Mouse (Mus musculus): ENCODE results near the gene Rab42. TPM values are rescaled to one million over a fixed set of nuclear protein-coding genes. Genes with fewer than 3 reads are reported as not detected.
"Not testable (repeated sequence)": the region's sequence is repeated elsewhere in the genome, so short reads cannot be mapped to it uniquely, and the experiment has no call there.

The Rab42 gene
- polyA plus RNA-seq, 1 experiment from 2014 or later: 0.39 TPM

DNA sequence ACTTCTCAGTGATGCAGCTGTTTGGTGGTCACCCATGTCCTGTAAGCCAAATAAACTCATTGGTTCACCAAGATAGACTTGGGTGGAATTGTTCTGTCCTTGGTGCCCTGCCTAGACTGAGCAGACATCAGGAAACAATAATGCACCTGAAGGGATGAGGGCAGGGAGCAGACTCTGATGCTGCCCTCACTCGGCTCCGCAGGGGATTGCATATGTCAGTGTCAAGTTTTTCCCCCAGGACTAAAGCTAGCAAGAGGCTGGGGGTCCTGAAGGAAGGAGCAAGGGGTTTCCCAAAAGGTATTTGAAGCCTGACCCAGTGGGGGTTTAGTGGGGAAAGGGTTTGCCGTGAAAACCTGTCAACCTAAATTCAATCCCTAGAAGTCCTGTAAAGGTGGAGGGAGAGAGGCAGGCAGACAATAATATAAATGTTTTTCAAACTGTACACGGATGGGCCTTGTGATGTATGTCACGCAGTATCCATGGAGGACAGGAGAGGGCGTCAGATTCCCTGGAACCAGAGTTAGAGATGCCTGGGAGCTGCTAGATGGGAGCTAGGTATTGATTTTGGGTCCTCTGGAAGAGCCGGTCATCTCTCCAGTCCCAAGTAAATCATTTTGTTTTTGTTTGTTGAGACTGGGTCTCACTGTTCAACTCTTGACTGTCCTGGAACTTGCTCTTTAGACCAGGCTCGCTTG is 7.3 kb downstream of the Rab42 start:
- no peak for DNase-seq (ENCODE audit: low spot score)
- Histone ChIP-seq H3K9ac (ENCODE audit: low read depth, low read length) (no peak overlapping the region), H3K9me3 (ENCODE audit: control insufficient read depth, low read length) (no peaks in the 10 kb centered on the region), H3K36me3 (ENCODE audit: control insufficient read depth, insufficient read depth, low read length) (0 out of 2 replicates have a peak, but pooled peaks cover 4% of the 10 kb centered on the region), H3K4me3 (ENCODE audit: low read depth, low read length) (no peak overlapping the region), H3K27ac (ENCODE audit: low read depth, low read length) (no peak overlapping the region), H3K4me2 (replicated peaks; ENCODE audit: low read depth, low read length) (no peak overlapping the region), H3K4me1 (replicated peaks; ENCODE audit: control insufficient read depth, insufficient read depth, low read length) (no peaks in the 10 kb centered on the region), H3K27me3 (ENCODE audit: control insufficient read depth, insufficient read depth, low read length) (no peaks in the 10 kb centered on the region)
- WGBS: 45% methylated on average over 8 of the region's 8 CpGs
- ATAC-seq (ENCODE audit: low FRiP score): no peak

DNA sequence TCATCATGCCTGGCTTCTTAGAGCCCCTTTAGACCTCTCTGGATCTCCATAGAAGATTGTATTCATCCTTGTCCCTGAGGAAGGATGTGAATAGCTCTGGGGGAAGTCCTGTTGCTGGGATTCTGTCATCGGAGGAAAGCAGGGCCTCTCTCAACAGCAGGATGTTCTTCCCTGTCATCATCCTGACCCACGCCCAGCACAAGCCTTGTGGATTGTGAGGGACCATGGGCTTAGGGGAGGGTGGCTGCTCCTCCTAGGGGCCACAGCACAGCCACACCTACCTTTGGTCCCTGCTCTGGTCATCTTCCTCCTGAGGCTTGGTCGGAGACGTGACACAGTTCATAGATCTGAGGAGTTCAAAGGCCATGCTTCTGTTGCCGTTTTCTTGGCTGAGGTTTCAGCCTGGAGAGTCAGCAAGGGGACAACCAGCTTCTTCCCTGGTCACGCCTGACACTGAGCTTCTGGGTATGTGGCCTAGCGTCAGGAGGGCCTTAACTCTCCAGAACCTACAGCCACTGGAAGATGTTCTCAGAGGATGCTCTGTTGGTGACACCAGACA is 9.4 kb downstream of the Rab42 start:
- H3K36me3 ChIP-seq (ENCODE audit: control insufficient read depth, insufficient read depth, low read length): 0 out of 2 replicates have a peak, but pooled peaks cover 4% of the 10 kb centered on the region
- no peaks in the 10 kb centered on the region for H3K4me1 ChIP-seq (replicated peaks; ENCODE audit: control insufficient read depth, insufficient read depth, low read length)
- no peak overlapping the region for H3K4me3 ChIP-seq (ENCODE audit: low read depth, low read length)
- ATAC-seq (ENCODE audit: low FRiP score) (no peak), DNase-seq (ENCODE audit: low spot score) (no peak)
- no peak overlapping the region for H3K27ac ChIP-seq (ENCODE audit: low read depth, low read length)
- H3K27me3 ChIP-seq (ENCODE audit: control insufficient read depth, insufficient read depth, low read length): no peaks in the 10 kb centered on the region
- H3K4me2 ChIP-seq (replicated peaks; ENCODE audit: low read depth, low read length): no peak overlapping the region
- H3K9me3 ChIP-seq (ENCODE audit: control insufficient read depth, low read length): no peaks in the 10 kb centered on the region
- WGBS: 91% methylated on average over 7 of the region's 7 CpGs
- no peak overlapping the region for H3K9ac ChIP-seq (ENCODE audit: low read depth, low read length)

DNA sequence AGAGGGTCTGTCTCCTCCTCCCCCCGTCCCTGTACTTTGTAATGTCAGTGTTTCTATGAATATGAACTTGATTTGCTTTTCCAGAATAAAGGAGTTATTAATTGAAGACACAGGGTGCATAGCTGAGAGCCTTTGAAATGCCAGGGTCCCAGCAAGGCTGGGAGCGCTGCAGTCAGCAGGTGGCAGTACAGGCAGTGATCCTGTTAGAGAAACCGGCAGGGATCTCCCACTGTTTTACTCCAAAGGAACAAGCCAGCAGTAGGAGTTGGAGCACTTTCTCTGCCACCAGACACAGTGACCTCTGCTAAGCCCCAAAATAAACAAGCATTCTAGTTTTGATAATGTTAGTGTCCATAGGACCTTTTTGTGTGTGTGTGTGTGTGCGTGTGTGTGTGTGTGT is 10.2 kb downstream of the Rab42 start:
- H3K4me2 ChIP-seq (replicated peaks; ENCODE audit: low read depth, low read length): no peak overlapping the region
- H3K9me3 ChIP-seq (ENCODE audit: control insufficient read depth, low read length): no peaks in the 10 kb centered on the region
- H3K9ac ChIP-seq (ENCODE audit: low read depth, low read length): no peak overlapping the region
- H3K36me3 ChIP-seq (ENCODE audit: control insufficient read depth, insufficient read depth, low read length): 0 out of 2 replicates have a peak, but pooled peaks cover 4% of the 10 kb centered on the region
- no peaks in the 10 kb centered on the region for H3K4me1 ChIP-seq (replicated peaks; ENCODE audit: control insufficient read depth, insufficient read depth, low read length)
- H3K4me3 ChIP-seq (ENCODE audit: low read depth, low read length): no peak overlapping the region
- DNase-seq (ENCODE audit: low spot score) (peak; percentile 31), ATAC-seq (ENCODE audit: low FRiP score) (no peak)
- WGBS: 50% methylated on average over 4 of the region's 4 CpGs
- H3K27me3 ChIP-seq (ENCODE audit: control insufficient read depth, insufficient read depth, low read length): no peaks in the 10 kb centered on the region
- no peak overlapping the region for H3K27ac ChIP-seq (ENCODE audit: low read depth, low read length)

DNA sequence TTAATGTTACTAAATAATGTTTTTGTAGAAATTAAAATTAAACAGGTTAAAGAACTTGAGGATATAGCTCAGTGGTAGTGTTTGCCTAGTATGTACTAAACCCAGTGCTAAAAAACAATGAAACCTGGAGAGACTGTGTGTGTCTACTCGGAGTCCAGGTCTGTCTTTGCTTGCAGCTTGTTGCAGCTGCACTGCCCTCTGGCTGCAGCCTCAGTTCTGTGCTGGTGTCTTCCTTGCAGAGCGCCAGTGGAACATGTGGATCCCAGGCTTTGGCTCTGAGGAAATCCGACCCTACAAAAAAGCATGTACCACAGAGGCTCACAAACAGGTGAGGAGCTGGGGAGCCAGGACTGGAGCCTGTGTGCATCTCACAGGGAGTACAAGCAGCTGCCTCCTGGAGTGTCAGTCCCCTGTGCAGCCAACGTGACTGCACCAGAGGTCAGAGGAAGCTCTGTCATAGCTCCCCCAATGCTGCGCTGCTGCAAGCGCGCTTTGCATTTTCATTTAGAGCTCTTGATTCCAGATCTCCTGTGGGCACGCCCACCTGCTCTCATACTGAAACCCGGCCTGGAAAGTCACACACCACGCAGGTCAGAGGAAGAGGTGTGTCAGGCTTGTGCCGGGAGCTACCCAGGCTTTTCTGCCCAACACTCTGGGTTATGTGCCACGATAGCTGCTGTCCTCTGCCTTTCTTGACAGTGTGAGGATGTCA is 11.4 kb downstream of the Rab42 start:
- WGBS: 82% methylated on average over 12 of the region's 12 CpGs
- H3K36me3 ChIP-seq (ENCODE audit: control insufficient read depth, insufficient read depth, low read length): 0 out of 2 replicates have a peak, but pooled peaks cover 4% of the 10 kb centered on the region

DNA sequence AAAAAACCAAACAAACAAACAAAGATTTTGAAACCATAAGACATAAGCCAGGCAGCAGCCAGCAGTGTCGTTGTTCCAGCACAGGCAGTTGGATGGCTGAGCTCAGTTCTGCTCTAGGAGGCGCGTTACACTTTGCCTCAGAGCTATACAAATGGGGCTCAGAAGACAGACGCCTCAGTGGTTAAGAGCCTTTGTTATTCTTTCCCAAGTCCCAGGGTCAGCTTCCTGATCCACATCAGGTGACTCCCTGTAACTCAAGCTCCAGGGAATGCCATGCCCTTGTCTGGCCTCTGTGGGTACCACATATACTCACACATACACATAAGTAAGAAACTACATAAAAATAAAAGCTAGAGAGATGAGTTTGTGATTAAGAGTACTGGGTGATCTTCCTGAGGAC is 12.1 kb downstream of the Rab42 start:
- Histone ChIP-seq H3K36me3 (ENCODE audit: control insufficient read depth, insufficient read depth, low read length) (0 out of 2 replicates have a peak, but pooled peaks cover 4% of the 10 kb centered on the region), H3K9ac (ENCODE audit: low read depth, low read length) (no peak overlapping the region), H3K27ac (ENCODE audit: low read depth, low read length) (no peak overlapping the region), H3K4me1 (replicated peaks; ENCODE audit: control insufficient read depth, insufficient read depth, low read length) (no peaks in the 10 kb centered on the region), H3K4me3 (ENCODE audit: low read depth, low read length) (no peak overlapping the region), H3K27me3 (ENCODE audit: control insufficient read depth, insufficient read depth, low read length) (no peaks in the 10 kb centered on the region), H3K4me2 (replicated peaks; ENCODE audit: low read depth, low read length) (no peak overlapping the region), H3K9me3 (ENCODE audit: control insufficient read depth, low read length) (no peaks in the 10 kb centered on the region)
- ATAC-seq (ENCODE audit: low FRiP score) (no peak), DNase-seq (ENCODE audit: low spot score) (no peak)
- 91% methylated on average over 4 of the region's 4 CpGs for WGBS

More for the DNA sequence above, 11.4 kb downstream of the Rab42 start:
- Histone ChIP-seq H3K4me1 (replicated peaks; ENCODE audit: control insufficient read depth, insufficient read depth, low read length) (no peaks in the 10 kb centered on the region), H3K9me3 (ENCODE audit: control insufficient read depth, low read length) (no peaks in the 10 kb centered on the region), H3K4me2 (replicated peaks; ENCODE audit: low read depth, low read length) (no peak overlapping the region), H3K4me3 (ENCODE audit: low read depth, low read length) (no peak overlapping the region), H3K9ac (ENCODE audit: low read depth, low read length) (no peak overlapping the region), H3K27ac (ENCODE audit: low read depth, low read length) (no peak overlapping the region), H3K27me3 (ENCODE audit: control insufficient read depth, insufficient read depth, low read length) (no peaks in the 10 kb centered on the region)
- ATAC-seq (ENCODE audit: low FRiP score) (no peak), DNase-seq (ENCODE audit: low spot score) (no peak)

DNA sequence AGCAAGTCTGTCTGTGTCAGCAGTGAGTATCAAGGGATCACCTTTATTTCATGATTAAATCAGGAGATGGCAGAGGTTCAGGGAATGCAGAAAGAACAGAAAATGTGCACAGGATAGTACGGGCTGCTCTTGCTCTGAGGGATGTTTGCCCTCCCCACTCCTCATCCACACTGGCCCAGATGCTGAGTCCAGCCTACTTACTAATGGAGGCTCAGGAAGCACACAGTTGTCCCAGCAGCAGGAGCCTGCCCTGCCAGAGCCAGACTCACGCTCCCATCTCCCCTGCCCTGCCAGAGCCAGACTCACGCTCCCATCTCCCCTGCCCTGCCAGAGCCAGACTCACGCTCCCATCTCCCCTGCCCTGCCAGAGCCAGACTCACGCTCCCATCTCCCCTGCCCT is 14.3 kb downstream of the Rab42 start:
- H3K27me3 ChIP-seq (ENCODE audit: control insufficient read depth, insufficient read depth, low read length); H3K27ac ChIP-seq (ENCODE audit: low read depth, low read length); ATAC-seq (ENCODE audit: low FRiP score); H3K4me3 ChIP-seq (ENCODE audit: low read depth, low read length); H3K9ac ChIP-seq (ENCODE audit: low read depth, low read length); H3K9me3 ChIP-seq (ENCODE audit: control insufficient read depth, low read length); DNase-seq (ENCODE audit: low spot score); H3K4me2 ChIP-seq (replicated peaks; ENCODE audit: low read depth, low read length); H3K4me1 ChIP-seq (replicated peaks; ENCODE audit: control insufficient read depth, insufficient read depth, low read length): not testable (repeated sequence)
- WGBS: 86% methylated on average over 2 of the region's 5 CpGs
- peaks cover 11% of the 10 kb centered on the region; the same call in 1 of the 2 replicates for H3K36me3 ChIP-seq (ENCODE audit: control insufficient read depth, insufficient read depth, low read length)

DNA sequence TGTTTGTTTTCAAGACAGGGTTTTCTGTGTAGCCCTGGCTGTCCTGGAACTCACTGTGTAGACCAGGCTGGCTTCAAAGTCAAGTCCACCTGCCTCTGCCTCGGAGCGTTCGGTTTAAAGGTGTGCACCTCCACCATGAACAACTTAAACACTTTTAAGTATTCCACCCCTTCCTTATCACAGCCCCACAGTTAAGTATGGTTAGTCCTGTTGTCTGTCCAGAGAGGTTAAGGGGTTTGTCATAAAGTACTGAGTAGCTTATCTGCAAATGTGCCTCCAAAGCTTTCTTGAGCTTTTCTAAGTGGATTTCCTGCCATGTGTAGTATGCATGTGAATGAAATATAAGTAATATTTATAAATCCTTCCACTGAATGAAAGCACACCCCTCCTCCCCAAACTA is 27.2 kb downstream of the Rab42 start:
- H3K36me3 ChIP-seq (ENCODE audit: control insufficient read depth, insufficient read depth, low read length): no peaks in the 10 kb centered on the region
- H3K9ac ChIP-seq (ENCODE audit: low read depth, low read length): no peak overlapping the region
- no peaks in the 10 kb centered on the region for H3K4me1 ChIP-seq (replicated peaks; ENCODE audit: control insufficient read depth, insufficient read depth, low read length)
- H3K27me3 ChIP-seq (ENCODE audit: control insufficient read depth, insufficient read depth, low read length): no peaks in the 10 kb centered on the region
- WGBS: 89% methylated on average over 3 of the region's 3 CpGs
- H3K4me3 ChIP-seq (ENCODE audit: low read depth, low read length): no peak overlapping the region
- DNase-seq (ENCODE audit: low spot score): no peak
- no peak overlapping the region for H3K27ac ChIP-seq (ENCODE audit: low read depth, low read length)
- no peak for ATAC-seq (ENCODE audit: low FRiP score)
- H3K9me3 ChIP-seq (ENCODE audit: control insufficient read depth, low read length): no peaks in the 10 kb centered on the region
- H3K4me2 ChIP-seq (replicated peaks; ENCODE audit: low read depth, low read length): no peak overlapping the region

DNA sequence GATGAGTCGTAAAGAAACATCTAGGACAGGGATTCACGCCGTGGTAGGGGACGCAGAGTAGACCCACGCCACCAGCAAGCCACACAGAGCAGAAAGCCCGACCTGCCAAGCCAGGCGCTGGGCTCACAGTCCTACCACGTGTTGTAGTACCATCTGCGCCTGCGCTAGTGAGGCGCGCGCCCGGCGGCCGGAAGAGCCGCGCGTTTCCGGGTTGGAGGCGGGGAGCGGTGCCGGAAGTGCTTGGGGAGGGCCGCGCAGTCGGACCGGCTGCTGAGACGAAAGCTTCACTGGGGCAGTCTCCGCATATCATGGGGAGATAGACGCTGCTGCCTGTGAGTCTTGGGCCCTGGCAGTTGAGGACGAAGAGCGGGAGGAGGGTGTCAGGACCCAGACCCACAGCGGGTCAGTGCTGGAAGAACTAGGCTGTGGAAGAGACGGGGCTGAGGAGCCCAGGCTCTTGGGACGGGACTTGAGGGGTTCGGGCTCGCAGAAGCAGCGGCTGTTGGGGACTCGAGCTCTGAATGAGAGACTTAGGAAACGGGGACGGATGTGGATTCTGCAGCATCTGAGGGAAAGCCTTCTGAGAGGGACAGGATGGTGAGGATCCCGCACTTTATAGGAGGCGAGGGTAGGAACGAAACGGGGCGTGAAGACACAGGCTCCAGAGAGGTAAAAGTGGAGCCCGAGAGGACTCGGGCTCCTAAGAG is 28.9 kb downstream of the Rab42 start, which contains the start of gene Taf12:
Gene Taf12, plus strand, starts transcription at position 220 of the 707 bp plus-strand sequence.
- Histone ChIP-seq H3K27me3 (ENCODE audit: control insufficient read depth, insufficient read depth, low read length) (no peaks in the 10 kb centered on the region), H3K4me3 (ENCODE audit: low read depth, low read length) (peak within 1 kb of the TSS; percentile 92), H3K36me3 (ENCODE audit: control insufficient read depth, insufficient read depth, low read length) (no peaks in the 10 kb centered on the region), H3K9ac (ENCODE audit: low read depth, low read length) (peak within 1 kb of the TSS; percentile 94), H3K9me3 (ENCODE audit: control insufficient read depth, low read length) (no peaks in the 10 kb centered on the region), H3K27ac (ENCODE audit: low read depth, low read length) (peak within 1 kb of the TSS; percentile 90), H3K4me1 (replicated peaks; ENCODE audit: control insufficient read depth, insufficient read depth, low read length) (no peaks in the 10 kb centered on the region), H3K4me2 (replicated peaks; ENCODE audit: low read depth, low read length) (peak within 1 kb of the TSS; percentile 93)
- WGBS: under 1% methylated on average over 48 of the region's 48 CpGs
- ATAC-seq (ENCODE audit: low FRiP score): peak; percentile 91
- DNase-seq (ENCODE audit: low spot score): peak; percentile 98
